Mouse (Mus musculus) right cerebral cortex, postnatal 14 days (tissue): Measurements from ENCODE around the gene Snta1.
A peak's percentile ranks its signal among the peaks of the same experiment; 100 is the strongest.
"Not testable (repeated sequence)": the region's sequence is repeated elsewhere in the genome, so short reads cannot be mapped to it uniquely, and the experiment has no call there.

Experiments
- DNase-seq: peaks from one replicate; pipeline ENCODE4 v3.0.0; 2022

Gene Snta1

GRCm38 (mm10) chr2:154372151-154372829 is 35.6 kb downstream of the Snta1 start:
- peak; percentile 88 for DNase-seq

DNA sequence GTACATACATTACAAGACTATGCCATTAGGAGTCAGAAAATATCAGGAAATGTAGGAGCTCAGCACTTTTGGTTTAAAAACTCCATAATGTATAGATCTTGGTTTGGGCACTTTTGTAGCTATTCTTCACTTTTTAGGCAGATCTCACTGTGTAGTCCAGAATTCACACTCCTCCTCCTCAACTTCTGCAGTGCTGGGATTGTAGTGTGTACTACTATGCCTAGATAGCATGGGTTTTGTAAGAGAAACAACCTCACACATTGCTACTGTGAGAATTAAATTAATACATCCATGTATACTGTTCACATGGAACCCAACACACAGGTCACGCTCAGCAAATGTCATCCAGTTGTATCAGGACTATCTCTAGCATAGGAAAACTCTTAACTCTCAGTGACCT is 40.4 kb downstream of the Snta1 start:
- no peak for DNase-seq

GRCm38 (mm10) chr2:154354000-154354425 is 53.9 kb downstream of the Snta1 start:
- DNase-seq, result not testable (repeated sequence)

- no peak for DNase-seq
Observed at GRCm38 (mm10) chr2:154348152-154348551, 59.7 kb downstream of the Snta1 start.

DNA sequence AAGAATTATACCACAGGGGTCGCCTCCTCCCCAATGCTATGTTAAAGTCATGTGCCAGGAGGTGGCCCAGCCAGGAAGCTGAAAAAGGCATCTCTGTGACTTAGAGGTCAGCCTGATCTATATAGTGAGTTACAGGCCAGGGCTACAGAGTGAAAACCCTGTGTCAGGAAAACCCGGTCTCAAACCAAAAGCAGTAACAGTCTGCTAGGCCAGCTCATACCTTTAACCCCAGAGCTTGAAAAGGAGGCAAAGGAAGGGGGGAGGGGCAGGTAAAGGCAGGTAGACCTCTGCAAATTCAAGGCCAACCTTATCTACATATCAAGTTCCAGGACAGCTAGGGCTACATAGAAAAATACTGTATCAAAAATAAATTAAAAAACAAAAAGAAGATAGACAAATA is 68.5 kb downstream of the Snta1 start:
- no peak for DNase-seq

DNA sequence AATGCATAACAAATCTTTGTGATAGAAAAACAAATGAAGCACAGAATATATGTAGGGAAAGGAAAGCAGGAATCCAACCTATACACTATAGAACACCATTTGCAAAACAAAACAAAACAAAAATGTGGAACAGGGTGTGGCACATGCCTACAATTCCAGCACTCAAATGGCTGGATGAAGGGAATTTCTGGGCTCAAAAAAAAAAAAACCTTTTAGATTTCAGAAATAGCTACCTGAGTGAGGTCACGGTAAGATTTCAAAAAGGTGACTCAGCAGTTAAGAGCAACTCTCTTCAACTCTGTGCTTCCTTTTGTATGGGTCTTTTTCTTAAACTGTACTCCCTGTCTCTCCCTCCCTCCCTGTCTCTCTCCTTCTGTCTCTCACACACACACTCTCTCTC is 69.7 kb downstream of the Snta1 start:
- DNase-seq, result no peak

- DNase-seq, result no peak
Observed at GRCm38 (mm10) chr2:154335572-154335971, 72.3 kb downstream of the Snta1 start.

GRCm38 (mm10) chr2:154326852-154327251 is 81.0 kb downstream of the Snta1 start:
- no peak for DNase-seq
